Mouse (Mus musculus) brown adipose tissue, adult 24 weeks (tissue): ENCODE measurements around the gene Erc1. TPM values are rescaled to one million over a fixed set of nuclear protein-coding genes. Genes with fewer than 3 reads are reported as not detected.

ENCODE experiments used
- H3K27ac ChIP-seq: fragments of 200-500 bp; replicated peaks from 2 replicates; pipeline ENCODE4 v1.5.1; 2012; ENCODE audit warnings: low read depth, mild to moderate bottlenecking, low read length
- H3K4me1 ChIP-seq: fragments of 200-500 bp; 2 replicates; pipeline ENCODE4 v1.6.1; 2012; ENCODE audit warnings: low read length, mixed read lengths; ENCODE audit not compliant: control insufficient read depth, insufficient read depth, insufficient read length
- H3K4me3 ChIP-seq: fragments of 200-500 bp; 2 replicates; pipeline ENCODE4 v1.5.1; 2012; ENCODE audit warnings: low read depth, mild to moderate bottlenecking, low read length, moderate library complexity; ENCODE audit not compliant: insufficient read depth
- polyA plus RNA-seq: library from polyadenylated mRNA; stranded (reverse); fragments of >200 nt; gene quantifications from 2 replicates; pipeline ENCODE4 v1.2.4, GENCODE M21; 2012; ENCODE audit not compliant: missing spikeins, insufficient read depth, insufficient read length

The Erc1 gene
- polyA plus RNA-seq, 1 experiment: 10.7 TPM

GRCm38 (mm10) chr6:119759866-119760265, 88.1 kb downstream of the Erc1 start:
- Histone ChIP-seq H3K4me3 (no peak overlapping the region), H3K27ac (no peak overlapping the region), H3K4me1 (no peaks in the 10 kb centered on the region)

GRCm38 (mm10) chr6:119758490-119758889, 89.5 kb downstream of the Erc1 start:
- Histone ChIP-seq H3K4me3 (no peak overlapping the region), H3K27ac (no peak overlapping the region), H3K4me1 (no peaks in the 10 kb centered on the region)

GRCm38 (mm10) chr6:119757796-119758195, 90.2 kb downstream of the Erc1 start:
- no peak overlapping the region for H3K4me3 ChIP-seq
- H3K4me1 ChIP-seq: no peaks in the 10 kb centered on the region
- no peak overlapping the region for H3K27ac ChIP-seq

GRCm38 (mm10) chr6:119755866-119756265, 92.1 kb downstream of the Erc1 start:
- H3K27ac ChIP-seq: no peak overlapping the region
- H3K4me1 ChIP-seq: no peaks in the 10 kb centered on the region

GRCm38 (mm10) chr6:119749093-119749635, 98.8 kb downstream of the Erc1 start:
- no peaks in the 10 kb centered on the region for H3K4me1 ChIP-seq
- H3K4me3 ChIP-seq: no peak overlapping the region
- no peak overlapping the region for H3K27ac ChIP-seq

More at GRCm38 (mm10) chr6:119755866-119756265, 92.1 kb downstream of the Erc1 start:
- H3K4me3 ChIP-seq: no peak overlapping the region

- H3K27ac ChIP-seq: no peak overlapping the region
- no peak overlapping the region for H3K4me3 ChIP-seq
- no peaks in the 10 kb centered on the region for H3K4me1 ChIP-seq
Observed at GRCm38 (mm10) chr6:119741861-119742260, 106.1 kb downstream of the Erc1 start.

GRCm38 (mm10) chr6:119740541-119740940, 107.4 kb downstream of the Erc1 start:
- Histone ChIP-seq H3K4me1 (no peaks in the 10 kb centered on the region), H3K27ac (no peak overlapping the region), H3K4me3 (no peak overlapping the region)

GRCm38 (mm10) chr6:119738638-119739375, 109.2 kb downstream of the Erc1 start:
- Histone ChIP-seq H3K4me1 (no peaks in the 10 kb centered on the region), H3K27ac (no peak overlapping the region), H3K4me3 (no peak overlapping the region)

GRCm38 (mm10) chr6:119737716-119738115, 110.3 kb downstream of the Erc1 start:
- Histone ChIP-seq H3K4me1 (no peaks in the 10 kb centered on the region), H3K27ac (no peak overlapping the region), H3K4me3 (no peak overlapping the region)

GRCm38 (mm10) chr6:119735937-119736336, 112.0 kb downstream of the Erc1 start:
- no peak overlapping the region for H3K4me3 ChIP-seq
- no peak overlapping the region for H3K27ac ChIP-seq
- H3K4me1 ChIP-seq: no peaks in the 10 kb centered on the region

- Histone ChIP-seq H3K27ac (no peak overlapping the region), H3K4me3 (no peak overlapping the region)
Observed at GRCm38 (mm10) chr6:119731155-119731554, 116.8 kb downstream of the Erc1 start.

GRCm38 (mm10) chr6:119715234-119715633, 132.7 kb downstream of the Erc1 start:
- no peak overlapping the region for H3K27ac ChIP-seq
- no peaks in the 10 kb centered on the region for H3K4me1 ChIP-seq
- H3K4me3 ChIP-seq: no peak overlapping the region

More at GRCm38 (mm10) chr6:119731155-119731554, 116.8 kb downstream of the Erc1 start:
- H3K4me1 ChIP-seq: no peaks in the 10 kb centered on the region

- H3K4me3 ChIP-seq: no peak overlapping the region
- no peaks in the 10 kb centered on the region for H3K4me1 ChIP-seq
- no peak overlapping the region for H3K27ac ChIP-seq
Observed at GRCm38 (mm10) chr6:119713961-119714360, 134.0 kb downstream of the Erc1 start.

- H3K27ac ChIP-seq: no peak overlapping the region
Observed at GRCm38 (mm10) chr6:119712486-119712885, 135.5 kb downstream of the Erc1 start.

GRCm38 (mm10) chr6:119711649-119712305, 136.2 kb downstream of the Erc1 start:
- H3K4me1 ChIP-seq: no peaks in the 10 kb centered on the region
- H3K27ac ChIP-seq: no peak overlapping the region
- H3K4me3 ChIP-seq: no peak overlapping the region

More at GRCm38 (mm10) chr6:119712486-119712885, 135.5 kb downstream of the Erc1 start:
- H3K4me3 ChIP-seq: no peak overlapping the region
- no peaks in the 10 kb centered on the region for H3K4me1 ChIP-seq
